In the genomic region with DNA sequence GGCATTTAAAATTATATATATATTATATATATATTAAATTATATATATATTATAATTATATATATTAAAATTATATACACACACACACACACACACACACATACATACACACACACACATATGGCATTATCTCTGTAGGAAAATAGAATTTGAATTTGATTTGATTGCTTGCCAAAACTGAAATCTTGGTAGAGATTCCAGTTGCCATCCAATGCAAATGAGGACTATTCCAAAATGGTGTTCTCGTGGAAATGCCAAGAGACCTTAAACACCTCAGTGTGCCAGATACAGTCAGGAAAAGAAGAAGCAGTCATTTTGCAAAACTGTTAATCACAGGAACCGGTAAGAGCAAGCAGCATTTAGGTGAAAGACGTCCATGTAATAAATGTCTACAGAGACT, we compare ENCODE assay signal across 17 mouse cellular contexts. TPM values are rescaled to one million over a fixed set of nuclear protein-coding genes. Genes with fewer than 3 reads are reported as not detected.
"Had no signal": no experiment of that assay in that cellular context is flagged by ENCODE, and none has a peak within 500 bp of the region (broad histone marks: within the 10 kb centered on the region; RNA-seq: fewer than 3 reads in every experiment).

No protein-coding gene starts in this region.

- DNase-seq: retina, postnatal 1 day; right cerebral cortex, adult 18-20 months; right cerebral cortex, postnatal 14 days; right cerebral cortex, postnatal 25 days; right cerebral cortex, postnatal 4 days; spleen, adult 18-20 months; thymus, adult 18-20 months; thymus, adult 2 months; thymus, postnatal 14 days; thymus, postnatal 25 days; thymus, postnatal 36 days; thymus, postnatal 4 days had no signal

- H3K4me3 ChIP-seq: neural tube, embryonic 13.5 days; neural tube, embryonic 15.5 days; stomach, embryonic 15.5 days had no signal

- H3K4me1 ChIP-seq: neural tube, embryonic 13.5 days; neural tube, embryonic 15.5 days; stomach, embryonic 15.5 days had no signal

- H3K27ac ChIP-seq: neural tube, embryonic 13.5 days; neural tube, embryonic 15.5 days; stomach, embryonic 15.5 days; stomach, postnatal 0 days had no signal

- H3K9me3 ChIP-seq: neural tube, embryonic 13.5 days; neural tube, embryonic 15.5 days; stomach, embryonic 15.5 days had no signal

- H3K4me2 ChIP-seq: neural tube, embryonic 13.5 days; neural tube, embryonic 15.5 days; stomach, embryonic 15.5 days had no signal

- H3K27me3 ChIP-seq: neural tube, embryonic 13.5 days; neural tube, embryonic 15.5 days; stomach, embryonic 15.5 days had no signal

- H3K9ac ChIP-seq: neural tube, embryonic 13.5 days; neural tube, embryonic 15.5 days; stomach, embryonic 15.5 days had no signal

- H3K36me3 ChIP-seq: neural tube, embryonic 13.5 days; neural tube, embryonic 15.5 days; stomach, embryonic 15.5 days had no signal

RNA-seq across cellular contexts. Expression of a gene that starts 51.3 kb away (rescaled TPM):
- total RNA-seq: neutrophil, adult 5-6 weeks had no signal
